Mouse (Mus musculus) stomach, postnatal 0 days (tissue): ENCODE data around the gene Cr1l.

Experiments used
- CTCF ChIP-seq: IDR thresholded peaks from 2 replicates; pipeline ENCODE4 v1.5.1; 2016; ENCODE audit warnings: antibody characterized with exemption, low read depth, mild to moderate bottlenecking, moderate library complexity
- EP300 ChIP-seq: optimal IDR thresholded peaks from 2 replicates; pipeline ENCODE3; 2016; ENCODE audit warnings: antibody characterized with exemption

- TF ChIP-seq CTCF (no peak), EP300 (no peak)
Observed at GRCm38 (mm10) chr1:195132070-195132469, 684 bp upstream of the Cr1l start.
